Mouse (Mus musculus) sigmoid colon, adult 10 weeks (tissue): ENCODE measurements around the gene Pum2. TPM values are rescaled to one million over a fixed set of nuclear protein-coding genes. Genes with fewer than 3 reads are reported as not detected.

ENCODE experiments used
- polyA plus RNA-seq: library from polyadenylated mRNA; stranded (reverse); fragments of 350-450 nt; fragmentation: Illumina TruSeq; extraction: RNeasy Lipid Tissue Mini Kit (QIAGEN cat#74804); gene quantifications from one replicate; pipeline ENCODE4 v1.2.3, GENCODE M21; 2014; ENCODE audit warnings: low read depth, low replicate concordance

Gene Pum2
- polyA plus RNA-seq: 225 TPM

GRCm38 (mm10) chr12:8673974-8674306 lies at the start of gene Pum2:
Gene Pum2 (plus strand): TSS chr12:8674134.

GRCm38 (mm10) chr12:8770946-8771843 lies 97.3 kb downstream of the Pum2 start, which contains the start of gene Sdc1:
Gene Sdc1 (plus strand): TSS chr12:8771323.

Other genes with a start within 250 kb of the Pum2 start
- gene Rhob, start 174.1 kb upstream of the Pum2 start, polyA plus RNA-seq: 181 TPM
- 0.76 TPM for gene Slc7a15, start 75.1 kb upstream of the Pum2 start, polyA plus RNA-seq
- gene Sdc1, start 97.2 kb downstream of the Pum2 start, polyA plus RNA-seq: 26.3 TPM
- 691 TPM for gene Laptm4a, start 247.5 kb downstream of the Pum2 start, polyA plus RNA-seq